Mouse (Mus musculus) C2C12 (cell line): ENCODE data around the gene Ptpre.

Experiments
- CEBPB ChIP-seq: IDR thresholded peaks from one replicate; pipeline ENCODE4 v1.6.1; 2011; ENCODE audit warnings: low read depth, mild to moderate bottlenecking, control low read depth, moderate library complexity
- CTCF ChIP-seq: IDR thresholded peaks from one replicate; pipeline ENCODE4 v1.5.1; 2011; ENCODE audit not compliant: control insufficient read depth, insufficient read depth, insufficient read length
- MAX ChIP-seq: IDR thresholded peaks from one replicate; pipeline ENCODE4 v1.6.1; 2011; ENCODE audit warnings: mild to moderate bottlenecking, control low read depth

DNA sequence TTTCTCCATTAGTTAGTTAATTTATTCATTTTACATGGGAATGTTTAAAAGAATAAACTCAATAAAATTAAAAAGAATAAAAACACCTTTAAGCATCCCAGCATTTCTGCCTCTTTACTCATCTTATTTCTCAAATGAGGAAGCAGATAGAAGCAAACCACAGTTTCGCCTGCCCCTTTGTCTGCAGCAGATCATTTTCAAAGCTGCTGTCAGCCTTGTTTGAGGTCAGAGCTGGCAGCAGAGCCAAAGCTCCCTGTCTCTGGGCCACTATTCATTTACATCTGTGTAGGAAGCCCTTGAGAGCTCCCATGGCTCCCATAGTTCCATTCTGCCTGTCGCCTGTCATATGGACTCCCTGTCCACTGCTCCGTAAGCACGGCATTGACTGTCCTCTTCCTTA is 28.7 kb upstream of the Ptpre start:
- TF ChIP-seq CTCF (no peak), CEBPB (no peak), MAX (no peak)
